Mouse (Mus musculus): ENCODE results near the gene Bag2. TPM values are rescaled to one million over a fixed set of nuclear protein-coding genes. Genes with fewer than 3 reads are reported as not detected.

The Bag2 gene
- polyA plus RNA-seq, 1 experiment: 17.0 TPM

- Histone ChIP-seq H3K4me1 (ENCODE audit: control insufficient read depth, insufficient read depth, low read length) (no peaks in the 10 kb centered on the region), H3K4me3 (replicated peaks; ENCODE audit: extremely low read depth, low read depth, low read length) (no peak overlapping the region)
- TF ChIP-seq POLR2A (IDR thresholded peaks at IDR 0.05; ENCODE audit: borderline replicate concordance, extremely low read depth, low read depth, low read length) (no peak), CTCF (IDR thresholded peaks at IDR 0.05; ENCODE audit: insufficient read depth, low read length) (no peak)
- no peak for DNase-seq
- WGBS: 91% methylated on average over 11 of the region's 11 CpGs
Measured at GRCm38 (mm10) chr1:33738281-33738680, 19.3 kb downstream of the Bag2 start.

DNA sequence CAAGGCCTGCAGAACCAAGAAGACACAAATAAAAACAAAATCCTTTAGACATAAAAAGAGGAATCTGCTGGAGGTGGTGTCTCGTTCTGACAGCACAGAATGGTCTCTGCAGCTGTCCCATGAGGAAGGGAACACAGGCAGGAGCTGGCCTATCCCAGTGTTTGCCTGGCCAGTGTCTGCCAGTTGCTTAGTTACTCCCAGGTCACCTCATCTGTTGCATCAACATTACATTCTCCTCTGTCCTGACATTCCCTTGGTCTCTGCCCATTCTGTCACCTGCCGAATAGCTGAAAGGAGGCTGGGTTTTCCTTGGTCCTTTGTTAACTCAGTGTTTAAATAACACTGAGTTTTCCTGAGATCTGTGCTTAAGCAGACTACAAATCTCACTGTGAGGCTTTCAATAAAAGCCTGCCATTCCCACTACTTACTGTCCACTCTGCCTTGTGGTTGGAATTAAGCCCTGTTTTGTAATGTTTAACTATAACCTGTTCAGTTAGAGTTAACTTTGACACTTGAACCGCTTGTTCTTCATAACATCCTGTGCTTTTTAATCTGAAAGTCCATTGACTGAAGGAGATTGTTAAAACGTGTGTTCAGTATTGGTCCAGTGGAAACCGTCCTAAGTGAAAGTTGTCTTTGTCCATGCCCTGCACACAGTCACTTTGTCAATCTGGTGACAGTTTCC is 23.5 kb downstream of the Bag2 start:
- TF ChIP-seq CTCF (IDR thresholded peaks at IDR 0.05; ENCODE audit: insufficient read depth, low read length): no peak
- TF ChIP-seq POLR2A (IDR thresholded peaks at IDR 0.05; ENCODE audit: borderline replicate concordance, extremely low read depth, low read depth, low read length): no peak
- Histone ChIP-seq H3K4me1 (ENCODE audit: control insufficient read depth, insufficient read depth, low read length) (no peaks in the 10 kb centered on the region), H3K4me3 (replicated peaks; ENCODE audit: extremely low read depth, low read depth, low read length) (no peak overlapping the region)
- DNase-seq: no peak
- 59% methylated on average over 5 of the region's 5 CpGs for WGBS

- TF ChIP-seq CTCF (IDR thresholded peaks at IDR 0.05; ENCODE audit: insufficient read depth, low read length): no peak
- no peak for TF ChIP-seq POLR2A (IDR thresholded peaks at IDR 0.05; ENCODE audit: borderline replicate concordance, extremely low read depth, low read depth, low read length)
- no peak for DNase-seq
Measured at GRCm38 (mm10) chr1:33733044-33733443, 24.6 kb downstream of the Bag2 start.

GRCm38 (mm10) chr1:33725086-33725485 is 32.5 kb downstream of the Bag2 start:
- Histone ChIP-seq H3K4me3 (replicated peaks; ENCODE audit: extremely low read depth, low read depth, low read length) (no peak overlapping the region), H3K4me1 (ENCODE audit: control insufficient read depth, insufficient read depth, low read length) (peaks cover 3% of the 10 kb centered on the region)
- DNase-seq: no peak
- no peak for TF ChIP-seq POLR2A (IDR thresholded peaks at IDR 0.05; ENCODE audit: borderline replicate concordance, extremely low read depth, low read depth, low read length)
- no peak for TF ChIP-seq CTCF (IDR thresholded peaks at IDR 0.05; ENCODE audit: insufficient read depth, low read length)
- WGBS: 90% methylated on average over 5 of the region's 5 CpGs

More at GRCm38 (mm10) chr1:33733044-33733443, 24.6 kb downstream of the Bag2 start:
- no peaks in the 10 kb centered on the region for H3K4me1 ChIP-seq (ENCODE audit: control insufficient read depth, insufficient read depth, low read length)
- WGBS: 75% methylated on average over 9 of the region's 9 CpGs
- no peak overlapping the region for H3K4me3 ChIP-seq (replicated peaks; ENCODE audit: extremely low read depth, low read depth, low read length)

DNA sequence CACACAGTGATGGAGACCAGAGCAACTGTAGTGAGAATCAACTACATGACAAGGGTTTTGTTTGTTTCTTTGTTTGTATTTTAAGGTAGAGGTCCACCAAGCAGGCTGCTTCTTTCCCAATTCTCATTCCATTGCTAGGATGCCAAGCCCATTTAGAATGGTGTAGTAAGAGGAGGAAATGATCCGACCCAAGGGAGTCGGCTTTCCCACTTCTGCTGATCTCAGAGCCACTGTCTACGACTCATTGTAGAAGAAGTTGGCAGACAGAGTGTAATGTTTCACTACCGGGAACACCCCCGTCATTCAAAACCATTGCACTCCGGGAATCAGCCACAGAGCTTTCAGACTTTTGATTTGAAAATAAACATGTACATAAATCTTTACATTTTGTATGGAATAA is 33.1 kb downstream of the Bag2 start:
- Histone ChIP-seq H3K4me3 (replicated peaks; ENCODE audit: extremely low read depth, low read depth, low read length) (no peak overlapping the region), H3K4me1 (ENCODE audit: control insufficient read depth, insufficient read depth, low read length) (peaks cover 3% of the 10 kb centered on the region)
- whole genome bisulfite sequencing: 63% methylated on average over 6 of the region's 6 CpGs
- no peak for DNase-seq
- TF ChIP-seq POLR2A (IDR thresholded peaks at IDR 0.05; ENCODE audit: borderline replicate concordance, extremely low read depth, low read depth, low read length): no peak
- TF ChIP-seq CTCF (IDR thresholded peaks at IDR 0.05; ENCODE audit: insufficient read depth, low read length): no peak

DNA sequence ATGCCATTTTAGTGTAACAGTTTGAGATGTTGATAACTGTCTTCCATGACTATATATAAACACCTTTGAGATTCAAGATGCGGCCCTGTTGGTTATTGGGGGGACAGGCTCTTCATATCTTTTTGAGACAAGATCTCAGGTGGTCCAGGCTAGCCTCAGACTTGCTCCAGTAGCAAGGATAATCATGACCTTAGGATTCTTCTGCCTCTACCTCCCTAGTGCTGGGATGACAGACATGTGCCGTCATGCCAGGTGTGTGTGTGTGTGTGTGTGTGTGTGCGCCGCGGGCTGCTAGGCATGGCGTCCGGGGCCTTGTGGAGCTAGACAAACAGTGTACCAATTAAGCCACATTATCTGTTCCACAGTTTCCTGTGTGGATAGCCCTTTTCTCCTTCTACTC is 36.6 kb downstream of the Bag2 start:
- DNase-seq: no peak
- WGBS: 73% methylated on average over 7 of the region's 7 CpGs
- TF ChIP-seq POLR2A (IDR thresholded peaks at IDR 0.05; ENCODE audit: borderline replicate concordance, extremely low read depth, low read depth, low read length) (no peak), CTCF (IDR thresholded peaks at IDR 0.05; ENCODE audit: insufficient read depth, low read length) (no peak)
- no peak overlapping the region for H3K4me3 ChIP-seq (replicated peaks; ENCODE audit: extremely low read depth, low read depth, low read length)
- peaks cover 3% of the 10 kb centered on the region for H3K4me1 ChIP-seq (ENCODE audit: control insufficient read depth, insufficient read depth, low read length)

DNA sequence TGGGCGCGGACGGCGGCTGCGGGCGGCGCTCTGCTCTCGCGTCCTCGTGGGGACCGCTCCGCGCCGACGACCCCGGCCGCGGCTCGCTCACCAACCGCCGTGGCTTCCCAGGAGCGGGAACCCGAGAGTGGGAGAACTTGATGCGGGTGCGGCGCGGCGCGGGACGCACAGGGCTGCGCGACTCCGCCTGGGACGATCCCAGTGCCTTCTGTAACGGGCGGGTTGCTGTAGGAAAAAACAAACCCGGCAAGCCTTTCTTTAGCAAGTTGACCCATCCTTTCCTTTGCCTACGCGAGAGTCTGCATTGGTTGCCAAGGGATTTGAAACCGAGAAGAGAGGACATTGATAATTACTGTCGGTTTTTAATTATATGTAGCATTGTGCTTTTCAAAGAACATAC is 37.4 kb downstream of the Bag2 start:
- H3K4me3 ChIP-seq (replicated peaks; ENCODE audit: extremely low read depth, low read depth, low read length): peak overlapping the region; percentile 88
- peaks cover 3% of the 10 kb centered on the region for H3K4me1 ChIP-seq (ENCODE audit: control insufficient read depth, insufficient read depth, low read length)
- WGBS: under 1% methylated on average over 39 of the region's 41 CpGs
- TF ChIP-seq CTCF (IDR thresholded peaks at IDR 0.05; ENCODE audit: insufficient read depth, low read length) (no peak), POLR2A (IDR thresholded peaks at IDR 0.05; ENCODE audit: borderline replicate concordance, extremely low read depth, low read depth, low read length) (no peak)
- no peak for DNase-seq

DNA sequence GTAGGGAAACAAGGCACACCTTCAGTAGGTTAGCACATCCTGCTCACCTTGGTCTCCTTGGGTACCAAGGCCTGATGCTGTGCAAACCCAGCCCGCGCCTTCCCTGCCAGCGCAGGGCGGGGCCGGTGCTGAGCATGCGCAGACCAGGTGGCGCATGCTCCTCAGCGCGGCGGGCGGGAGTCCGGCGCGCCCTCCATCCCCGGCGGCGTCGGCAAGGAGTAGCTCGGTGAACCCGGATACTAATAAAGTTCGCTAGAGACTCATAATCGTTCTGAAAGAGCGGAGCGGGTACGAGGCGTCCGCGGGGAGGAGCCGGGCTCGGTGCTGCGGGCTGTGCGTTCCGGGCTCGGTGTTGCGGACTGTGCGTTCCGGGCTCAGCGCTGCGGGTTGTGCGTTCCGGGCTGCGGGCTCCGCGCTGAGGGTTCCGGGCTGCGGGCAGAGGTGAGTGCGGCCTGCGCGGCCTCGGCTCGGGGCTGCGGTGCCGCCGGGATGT is 37.8 kb downstream of the Bag2 start, which contains the start of gene Rab23:
Gene Rab23, plus strand, starts transcription at position 155 of the 493 bp plus-strand sequence.
- peak; percentile 80 for DNase-seq

GRCm38 (mm10) chr1:33717636-33718035 is 40.0 kb downstream of the Bag2 start:
- 80% methylated on average over 1 of the region's 1 CpGs for WGBS
- DNase-seq: no peak
- peaks cover 3% of the 10 kb centered on the region for H3K4me1 ChIP-seq (ENCODE audit: control insufficient read depth, insufficient read depth, low read length)
- no peak overlapping the region for H3K4me3 ChIP-seq (replicated peaks; ENCODE audit: extremely low read depth, low read depth, low read length)
- no peak for TF ChIP-seq POLR2A (IDR thresholded peaks at IDR 0.05; ENCODE audit: borderline replicate concordance, extremely low read depth, low read depth, low read length)
- no peak for TF ChIP-seq CTCF (IDR thresholded peaks at IDR 0.05; ENCODE audit: insufficient read depth, low read length)

More for the DNA sequence above, 37.8 kb downstream of the Bag2 start, which contains the start of gene Rab23:
- TF ChIP-seq POLR2A (IDR thresholded peaks at IDR 0.05; ENCODE audit: borderline replicate concordance, extremely low read depth, low read depth, low read length) (0 out of 2 replicates have a peak, but pooled peaks have one; percentile 10), CTCF (IDR thresholded peaks at IDR 0.05; ENCODE audit: insufficient read depth, low read length) (no peak)
- H3K4me1 ChIP-seq (ENCODE audit: control insufficient read depth, insufficient read depth, low read length): peaks cover 3% of the 10 kb centered on the region
- H3K4me3 ChIP-seq (replicated peaks; ENCODE audit: extremely low read depth, low read depth, low read length): peak within 1 kb of the TSS; percentile 88
- under 1% methylated on average over 54 of the region's 54 CpGs for WGBS

DNA sequence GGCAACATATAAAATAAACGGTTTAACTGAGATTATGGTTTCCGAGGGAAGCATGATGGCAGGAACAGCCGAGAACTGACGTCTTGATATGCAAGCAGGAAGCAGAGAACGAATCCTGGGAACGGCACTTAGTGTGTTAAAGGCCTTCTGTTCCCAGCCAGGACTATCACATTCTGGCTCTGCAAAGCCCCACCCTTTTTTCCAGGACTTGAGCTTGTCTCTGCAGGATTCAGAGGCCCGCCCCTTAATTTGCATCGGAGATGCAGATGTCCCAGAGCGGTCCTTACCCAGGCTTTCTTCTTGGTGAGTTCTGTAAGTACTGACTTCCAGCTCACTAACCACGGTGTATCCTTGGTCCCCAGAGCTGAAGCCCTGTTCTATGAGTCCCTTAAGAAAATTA is 42.8 kb downstream of the Bag2 start:
- no peak for DNase-seq
- Histone ChIP-seq H3K4me1 (ENCODE audit: control insufficient read depth, insufficient read depth, low read length) (no peaks in the 10 kb centered on the region), H3K4me3 (replicated peaks; ENCODE audit: extremely low read depth, low read depth, low read length) (no peak overlapping the region)
- no peak for TF ChIP-seq CTCF (IDR thresholded peaks at IDR 0.05; ENCODE audit: insufficient read depth, low read length)
- TF ChIP-seq POLR2A (IDR thresholded peaks at IDR 0.05; ENCODE audit: borderline replicate concordance, extremely low read depth, low read depth, low read length): no peak
- 5% methylated on average over 10 of the region's 10 CpGs for WGBS

Measured in lung, adult 2 months (tissue).